Mouse (Mus musculus): ENCODE results near the gene Zdhhc18.

The Zdhhc18 gene

GRCm38 (mm10) chr4:133631071-133631768, 18.7 kb downstream of the Zdhhc18 start:
- DNase-seq (ENCODE audit: low read depth in 2 of 2, low spot score in 2 of 2), result no peak

- DNase-seq (ENCODE audit: low read depth in 2 of 2, low spot score in 2 of 2), result no peak
These were observed 19.5 kb downstream of the Zdhhc18 start for GRCm38 (mm10) chr4:133630326-133630920.

GRCm38 (mm10) chr4:133629191-133629590, 20.8 kb downstream of the Zdhhc18 start:
- peak; percentile 34 to 55 for DNase-seq (ENCODE audit: low read depth in 2 of 2, low spot score in 2 of 2)

- DNase-seq (ENCODE audit: low read depth in 2 of 2, low spot score in 2 of 2), result no peak
These were observed 21.4 kb downstream of the Zdhhc18 start for GRCm38 (mm10) chr4:133628517-133628916.

- DNase-seq (ENCODE audit: low read depth in 2 of 2, low spot score in 2 of 2), result no peak
These were observed 22.9 kb downstream of the Zdhhc18 start for GRCm38 (mm10) chr4:133627039-133627438.

GRCm38 (mm10) chr4:133626621-133627020, 23.3 kb downstream of the Zdhhc18 start:
- DNase-seq (ENCODE audit: low read depth in 2 of 2, low spot score in 2 of 2), result no peak

- DNase-seq (ENCODE audit: low read depth in 2 of 2, low spot score in 2 of 2), result no peak
These were observed 23.7 kb downstream of the Zdhhc18 start for GRCm38 (mm10) chr4:133626221-133626620.

GRCm38 (mm10) chr4:133625621-133626071, 24.3 kb downstream of the Zdhhc18 start:
- DNase-seq (ENCODE audit: low read depth in 2 of 2, low spot score in 2 of 2), result peak; percentile 63 to 76

- DNase-seq (ENCODE audit: low read depth in 2 of 2, low spot score in 2 of 2), result peak in 1 of 2 experiments; percentile 53
These were observed 25.1 kb downstream of the Zdhhc18 start for GRCm38 (mm10) chr4:133624830-133625229.

- peak; percentile 84 to 86 for DNase-seq (ENCODE audit: low read depth in 2 of 2, low spot score in 2 of 2)
These were observed 27.7 kb downstream of the Zdhhc18 start for GRCm38 (mm10) chr4:133622161-133622695.

- peak in 1 of 2 experiments; percentile 57 for DNase-seq (ENCODE audit: low read depth in 2 of 2, low spot score in 2 of 2)
These were observed 29.3 kb downstream of the Zdhhc18 start for GRCm38 (mm10) chr4:133620668-133621067.

- no peak for DNase-seq (ENCODE audit: low read depth in 2 of 2, low spot score in 2 of 2)
These were observed 30.3 kb downstream of the Zdhhc18 start for GRCm38 (mm10) chr4:133619473-133620136.

GRCm38 (mm10) chr4:133617936-133618335, 32.0 kb downstream of the Zdhhc18 start:
- DNase-seq (ENCODE audit: low read depth in 2 of 2, low spot score in 2 of 2), result no peak

GRCm38 (mm10) chr4:133615416-133615815, 34.5 kb downstream of the Zdhhc18 start:
- DNase-seq (ENCODE audit: low read depth in 2 of 2, low spot score in 2 of 2), result no peak

GRCm38 (mm10) chr4:133614274-133614761, 35.6 kb downstream of the Zdhhc18 start:
- no peak for DNase-seq (ENCODE audit: low read depth in 2 of 2, low spot score in 2 of 2)

GRCm38 (mm10) chr4:133613867-133614266, 36.1 kb downstream of the Zdhhc18 start:
- no peak for DNase-seq (ENCODE audit: low read depth in 2 of 2, low spot score in 2 of 2)

- no peak for DNase-seq (ENCODE audit: low read depth in 2 of 2, low spot score in 2 of 2)
These were observed 36.9 kb downstream of the Zdhhc18 start for GRCm38 (mm10) chr4:133613026-133613425.

GRCm38 (mm10) chr4:133612416-133612815, 37.5 kb downstream of the Zdhhc18 start:
- DNase-seq (ENCODE audit: low read depth in 2 of 2, low spot score in 2 of 2), result no peak

GRCm38 (mm10) chr4:133611815-133612214, 38.1 kb downstream of the Zdhhc18 start:
- no peak for DNase-seq (ENCODE audit: low read depth in 2 of 2, low spot score in 2 of 2)

GRCm38 (mm10) chr4:133609719-133610118, 40.2 kb downstream of the Zdhhc18 start:
- peak; percentile 81 to 85 for DNase-seq (ENCODE audit: low read depth in 2 of 2, low spot score in 2 of 2)

- no peak for DNase-seq (ENCODE audit: low read depth in 2 of 2, low spot score in 2 of 2)
These were observed 42.7 kb downstream of the Zdhhc18 start for GRCm38 (mm10) chr4:133607284-133607683.

GRCm38 (mm10) chr4:133605330-133605729, 44.6 kb downstream of the Zdhhc18 start:
- DNase-seq (ENCODE audit: low read depth in 2 of 2, low spot score in 2 of 2), result no peak
